Mouse (Mus musculus): ENCODE measurements around the gene Gm3854.
A peak's percentile ranks its signal among the peaks of the same experiment; 100 is the strongest.

Gm3854 gene

DNA sequence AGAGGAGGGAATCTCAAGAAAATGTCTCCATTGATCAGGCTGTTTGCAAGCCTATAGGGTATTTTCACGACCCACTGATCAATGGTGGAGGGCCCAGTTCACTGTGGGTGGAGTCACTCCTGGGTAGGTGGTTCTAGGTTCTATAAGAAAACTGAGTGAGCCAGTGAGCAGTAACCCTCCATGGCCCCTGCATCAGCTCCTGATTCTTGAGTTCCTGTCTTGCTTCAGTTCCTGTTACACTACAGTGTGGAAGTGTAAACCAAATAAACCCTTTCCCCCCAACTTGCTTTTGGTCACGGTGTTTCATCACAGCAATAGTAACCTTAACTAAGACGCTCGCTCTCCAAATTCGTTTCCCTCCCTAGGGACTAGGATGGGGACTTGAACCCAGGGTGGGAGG is 45.4 kb downstream of the Gm3854 start:
- no peak for DNase-seq

DNA sequence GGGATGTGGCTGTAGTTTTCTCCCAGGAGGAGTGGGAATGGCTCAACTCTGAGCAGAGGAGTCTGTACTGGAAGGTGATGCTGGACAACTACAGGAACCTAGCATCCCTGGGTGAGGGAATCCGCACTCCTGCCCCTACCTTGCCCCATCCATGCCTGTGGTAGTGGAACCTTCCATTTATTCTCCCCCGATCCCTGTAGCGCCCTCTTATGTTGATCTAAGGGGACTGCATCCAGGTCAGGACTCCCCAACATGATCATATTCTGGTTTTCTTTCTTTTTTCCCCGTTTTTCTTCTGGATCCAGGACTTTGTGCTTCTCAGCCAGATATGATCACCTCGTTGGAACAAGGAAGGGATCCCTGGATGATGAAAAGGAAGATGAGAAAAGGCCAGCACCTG is 45.9 kb downstream of the Gm3854 start:
- no peak for DNase-seq

DNA sequence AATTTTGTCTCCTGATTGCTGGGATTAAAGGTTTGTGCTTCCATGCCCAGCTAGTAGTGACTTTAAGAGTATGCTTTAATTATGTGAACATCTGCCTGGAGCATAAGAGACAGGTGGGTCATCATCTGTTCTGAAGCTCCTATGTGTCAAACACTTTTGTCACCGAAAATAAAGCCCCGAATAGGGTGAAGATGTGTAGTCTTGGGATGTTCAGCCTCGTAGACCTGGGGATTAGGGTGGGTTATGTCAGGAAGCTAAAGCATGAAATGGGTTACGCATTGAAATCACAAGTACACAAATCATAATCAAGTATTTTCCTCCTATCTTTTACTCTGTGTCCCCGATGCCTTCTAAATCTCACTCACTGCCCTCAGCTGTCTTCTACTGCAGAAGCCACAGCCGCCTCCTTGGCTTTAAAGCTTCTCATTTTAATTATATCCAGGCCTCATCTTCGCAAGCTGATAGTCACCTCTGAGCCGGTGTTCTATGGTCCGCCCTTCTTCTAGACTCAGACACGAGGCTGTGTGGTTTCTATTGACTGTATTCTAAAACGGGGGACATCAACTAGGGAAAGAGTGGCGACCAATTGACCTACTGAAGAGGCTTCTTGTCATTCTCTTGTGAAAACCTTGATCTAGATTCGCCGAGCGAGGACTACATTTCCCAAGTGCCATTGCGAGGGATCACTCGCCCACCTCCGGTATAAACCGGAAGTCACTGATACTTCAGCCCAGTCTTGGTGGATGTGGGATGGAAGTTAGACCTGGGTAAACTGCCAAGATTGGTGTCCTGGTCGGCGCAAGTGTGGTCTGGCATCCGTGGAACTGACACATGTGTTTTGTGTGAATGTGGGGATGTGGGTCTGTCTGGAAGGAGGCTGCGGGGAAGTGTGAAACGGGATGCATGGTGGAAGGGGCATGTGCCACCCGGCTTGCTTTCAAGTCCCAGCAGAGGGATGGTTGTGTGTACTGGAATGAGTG is 54.7 kb downstream of the Gm3854 start, which contains the start of gene Smim17:
Gene Smim17 (plus strand): TSS at position 720 of the 980 bp plus-strand sequence.
- DNase-seq: peak; percentile 72
